Mouse (Mus musculus): ENCODE measurements around the gene Lsm8. TPM values are rescaled to one million over a fixed set of nuclear protein-coding genes. Genes with fewer than 3 reads are reported as not detected.
"Not testable (repeated sequence)": the region's sequence is repeated elsewhere in the genome, so short reads cannot be mapped to it uniquely, and the experiment has no call there.

Lsm8 gene
- total and polyA plus RNA-seq, 2 experiments: 6.1 to 14.6 TPM

- Histone ChIP-seq H3K9ac (ENCODE audit: low read depth, low read length) (no peak overlapping the region), H3K27me3 (ENCODE audit: control insufficient read depth, insufficient read depth, low read length) (no peaks in the 10 kb centered on the region), H3K4me1 (ENCODE audit: control insufficient read depth, insufficient read depth, low read length) (no peaks in the 10 kb centered on the region), H3K79me2 (ENCODE audit: control insufficient read depth, insufficient read depth, low read length) (no peaks in the 10 kb centered on the region), H3K4me3 (ENCODE audit: insufficient read depth, low read depth, low read length) (no peak overlapping the region), H3K36me3 (ENCODE audit: control insufficient read depth, insufficient read depth, low read length) (no peaks in the 10 kb centered on the region), H3K27ac (replicated peaks; ENCODE audit: insufficient read depth, low read depth, low read length) (no peak overlapping the region)
- TF ChIP-seq CTCF (IDR thresholded peaks at IDR 0.05; ENCODE audit: low read depth, low read length): no peak
- TF ChIP-seq POLR2A (IDR thresholded peaks at IDR 0.05; ENCODE audit: extremely low read depth, insufficient read depth, low read length): no peak
- WGBS: 54% methylated on average over 1 of the region's 1 CpGs
- DNase-seq (ENCODE audit: extremely low read depth, low read depth, low spot score): no peak
These were observed 25.6 kb upstream of the Lsm8 start for GRCm38 (mm10) chr6:18822812-18823211.

GRCm38 (mm10) chr6:18832958-18833357 lies 15.4 kb upstream of the Lsm8 start:
- no peak overlapping the region for H3K9ac ChIP-seq (ENCODE audit: low read depth, low read length)
- TF ChIP-seq POLR2A (IDR thresholded peaks at IDR 0.05; ENCODE audit: extremely low read depth, insufficient read depth, low read length): no peak
- TF ChIP-seq CTCF (IDR thresholded peaks at IDR 0.05; ENCODE audit: low read depth, low read length): no peak
- 87% methylated on average over 1 of the region's 1 CpGs for WGBS
- H3K36me3 ChIP-seq (ENCODE audit: control insufficient read depth, insufficient read depth, low read length): no peaks in the 10 kb centered on the region
- no peaks in the 10 kb centered on the region for H3K79me2 ChIP-seq (ENCODE audit: control insufficient read depth, insufficient read depth, low read length)
- no peak overlapping the region for H3K4me3 ChIP-seq (ENCODE audit: insufficient read depth, low read depth, low read length)
- no peak for DNase-seq (ENCODE audit: extremely low read depth, low read depth, low spot score)
- no peaks in the 10 kb centered on the region for H3K27me3 ChIP-seq (ENCODE audit: control insufficient read depth, insufficient read depth, low read length)
- no peaks in the 10 kb centered on the region for H3K4me1 ChIP-seq (ENCODE audit: control insufficient read depth, insufficient read depth, low read length)
- H3K27ac ChIP-seq (replicated peaks; ENCODE audit: insufficient read depth, low read depth, low read length): no peak overlapping the region

- DNase-seq (ENCODE audit: extremely low read depth, low read depth, low spot score); H3K9ac ChIP-seq (ENCODE audit: low read depth, low read length); H3K4me1 ChIP-seq (ENCODE audit: control insufficient read depth, insufficient read depth, low read length); H3K79me2 ChIP-seq (ENCODE audit: control insufficient read depth, insufficient read depth, low read length); H3K36me3 ChIP-seq (ENCODE audit: control insufficient read depth, insufficient read depth, low read length); H3K4me3 ChIP-seq (ENCODE audit: insufficient read depth, low read depth, low read length); H3K27me3 ChIP-seq (ENCODE audit: control insufficient read depth, insufficient read depth, low read length); H3K27ac ChIP-seq (replicated peaks; ENCODE audit: insufficient read depth, low read depth, low read length): not testable (repeated sequence)
- 5% methylated on average over 4 of the region's 11 CpGs for WGBS
These were observed 3.9 kb upstream of the Lsm8 start for GRCm38 (mm10) chr6:18844529-18844928.

GRCm38 (mm10) chr6:18845571-18845970 lies 2.8 kb upstream of the Lsm8 start:
- H3K79me2 ChIP-seq (ENCODE audit: control insufficient read depth, insufficient read depth, low read length); H3K9ac ChIP-seq (ENCODE audit: low read depth, low read length); H3K36me3 ChIP-seq (ENCODE audit: control insufficient read depth, insufficient read depth, low read length); H3K4me1 ChIP-seq (ENCODE audit: control insufficient read depth, insufficient read depth, low read length); H3K27me3 ChIP-seq (ENCODE audit: control insufficient read depth, insufficient read depth, low read length); DNase-seq (ENCODE audit: extremely low read depth, low read depth, low spot score); H3K4me3 ChIP-seq (ENCODE audit: insufficient read depth, low read depth, low read length): not testable (repeated sequence)
- H3K27ac ChIP-seq (replicated peaks; ENCODE audit: insufficient read depth, low read depth, low read length): peak overlapping the region; percentile 29; the same call in 1 of the 2 replicates
- WGBS: 11% methylated on average over 5 of the region's 7 CpGs

- Histone ChIP-seq H3K36me3 (ENCODE audit: control insufficient read depth, insufficient read depth, low read length) (peaks cover 8% of the 10 kb centered on the region), H3K4me1 (ENCODE audit: control insufficient read depth, insufficient read depth, low read length) (peaks cover 7% of the 10 kb centered on the region; the same call in 1 of the 2 replicates), H3K27me3 (ENCODE audit: control insufficient read depth, insufficient read depth, low read length) (no peaks in the 10 kb centered on the region), H3K4me3 (ENCODE audit: insufficient read depth, low read depth, low read length) (peak overlapping the region; percentile 87), H3K9ac (ENCODE audit: low read depth, low read length) (peak overlapping the region; percentile 83), H3K27ac (replicated peaks; ENCODE audit: insufficient read depth, low read depth, low read length) (no peak overlapping the region), H3K79me2 (ENCODE audit: control insufficient read depth, insufficient read depth, low read length) (no peaks in the 10 kb centered on the region)
- 0% methylated on average over 27 of the region's 28 CpGs for WGBS
- TF ChIP-seq CTCF (IDR thresholded peaks at IDR 0.05; ENCODE audit: low read depth, low read length) (no peak), POLR2A (IDR thresholded peaks at IDR 0.05; ENCODE audit: extremely low read depth, insufficient read depth, low read length) (no peak)
- DNase-seq (ENCODE audit: extremely low read depth, low read depth, low spot score): peak; percentile 20
These were observed 303 bp downstream of the Lsm8 start for GRCm38 (mm10) chr6:18848702-18849061.

- Histone ChIP-seq H3K27ac (replicated peaks; ENCODE audit: insufficient read depth, low read depth, low read length) (no peak overlapping the region), H3K27me3 (ENCODE audit: control insufficient read depth, insufficient read depth, low read length) (no peaks in the 10 kb centered on the region), H3K9ac (ENCODE audit: low read depth, low read length) (no peak overlapping the region), H3K79me2 (ENCODE audit: control insufficient read depth, insufficient read depth, low read length) (no peaks in the 10 kb centered on the region), H3K4me3 (ENCODE audit: insufficient read depth, low read depth, low read length) (no peak overlapping the region), H3K36me3 (ENCODE audit: control insufficient read depth, insufficient read depth, low read length) (peaks cover 15% of the 10 kb centered on the region), H3K4me1 (ENCODE audit: control insufficient read depth, insufficient read depth, low read length) (peaks cover under 1% of the 10 kb centered on the region; the same call in 1 of the 2 replicates)
- no peak for TF ChIP-seq CTCF (IDR thresholded peaks at IDR 0.05; ENCODE audit: low read depth, low read length)
- no peak for TF ChIP-seq POLR2A (IDR thresholded peaks at IDR 0.05; ENCODE audit: extremely low read depth, insufficient read depth, low read length)
- no peak for DNase-seq (ENCODE audit: extremely low read depth, low read depth, low spot score)
These were observed 6.9 kb downstream of the Lsm8 start for GRCm38 (mm10) chr6:18855323-18855722.
